Mouse (Mus musculus): ENCODE data around the gene Tns3. TPM values are rescaled to one million over a fixed set of nuclear protein-coding genes. Genes with fewer than 3 reads are reported as not detected.

Gene Tns3
- polyA plus RNA-seq, 1 experiment from 2014 or later: 45.3 TPM

GRCm38 (mm10) chr11:8453252-8453651 is 211.1 kb downstream of the Tns3 start:
- Histone ChIP-seq H3K4me2 (replicated peaks) (no peak overlapping the region), H3K27ac (no peak overlapping the region), H3K36me3 (peaks cover 72% of the 10 kb centered on the region), H3K4me1 (peaks cover 30% of the 10 kb centered on the region), H3K9me3 (no peaks in the 10 kb centered on the region), H3K9ac (no peak overlapping the region), H3K27me3 (no peaks in the 10 kb centered on the region), H3K4me3 (no peak overlapping the region)
- ATAC-seq (ENCODE audit: low FRiP score, low read depth): no peak
- WGBS: 91% methylated on average over 6 of the region's 6 CpGs

DNA sequence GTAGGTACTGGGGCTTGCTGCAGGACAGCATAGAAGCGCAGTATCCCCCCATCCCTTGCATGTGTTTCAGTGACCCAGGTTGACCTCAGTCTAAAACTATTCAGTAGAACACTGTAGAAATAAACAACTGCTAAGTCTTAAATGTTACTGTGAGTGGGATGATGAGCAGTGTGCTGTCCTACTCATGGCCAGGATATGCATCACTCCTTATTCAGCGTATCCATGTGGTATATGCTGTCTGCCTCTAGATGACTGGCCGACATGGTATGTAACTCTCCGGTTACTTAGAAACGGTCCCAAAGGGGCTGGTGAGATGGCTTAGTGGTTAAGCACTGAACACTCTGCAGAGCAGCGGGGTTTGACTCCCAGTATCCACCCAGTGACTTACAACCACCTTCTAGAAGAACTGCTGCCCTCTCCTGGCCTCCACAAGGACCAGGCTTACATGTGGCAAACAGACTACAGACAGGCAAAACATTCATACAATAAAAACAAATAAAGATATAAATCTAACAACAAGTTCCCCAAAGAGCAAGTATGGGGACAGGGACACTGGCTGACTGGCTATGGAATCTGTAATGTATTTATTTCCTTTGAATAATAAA is 212.6 kb downstream of the Tns3 start:
- H3K36me3 ChIP-seq: peaks cover 77% of the 10 kb centered on the region
- 85% methylated on average over 6 of the region's 6 CpGs for WGBS

GRCm38 (mm10) chr11:8450540-8450939 is 213.8 kb downstream of the Tns3 start:
- no peak for ATAC-seq (ENCODE audit: low FRiP score, low read depth)
- peaks cover 74% of the 10 kb centered on the region for H3K36me3 ChIP-seq
- H3K27me3 ChIP-seq: no peaks in the 10 kb centered on the region
- H3K9ac ChIP-seq: no peak overlapping the region
- H3K4me1 ChIP-seq: peaks cover 13% of the 10 kb centered on the region
- WGBS: 90% methylated on average over 4 of the region's 4 CpGs
- H3K27ac ChIP-seq: no peak overlapping the region
- no peaks in the 10 kb centered on the region for H3K9me3 ChIP-seq
- H3K4me2 ChIP-seq (replicated peaks): no peak overlapping the region
- no peak overlapping the region for H3K4me3 ChIP-seq

More for the DNA sequence above, 212.6 kb downstream of the Tns3 start:
- ATAC-seq (ENCODE audit: low FRiP score, low read depth): no peak
- Histone ChIP-seq H3K9me3 (no peaks in the 10 kb centered on the region), H3K4me3 (no peak overlapping the region), H3K27me3 (no peaks in the 10 kb centered on the region), H3K4me2 (replicated peaks) (no peak overlapping the region), H3K27ac (no peak overlapping the region), H3K9ac (no peak overlapping the region), H3K4me1 (peaks cover 14% of the 10 kb centered on the region)

GRCm38 (mm10) chr11:8445915-8446356 is 218.4 kb downstream of the Tns3 start:
- ATAC-seq (ENCODE audit: low FRiP score, low read depth): peak; percentile 43; the same call in 1 of the 2 replicates
- Histone ChIP-seq H3K27me3 (no peaks in the 10 kb centered on the region), H3K9ac (no peak overlapping the region), H3K4me1 (peaks cover 21% of the 10 kb centered on the region), H3K36me3 (peaks cover 87% of the 10 kb centered on the region), H3K27ac (peak overlapping the region; percentile 48; the same call in 1 of the 2 replicates), H3K4me2 (replicated peaks) (no peak overlapping the region), H3K9me3 (no peaks in the 10 kb centered on the region), H3K4me3 (no peak overlapping the region)
- WGBS: 37% methylated on average over 8 of the region's 8 CpGs

GRCm38 (mm10) chr11:8444759-8445422 is 219.4 kb downstream of the Tns3 start:
- peak overlapping the region; percentile 48; the same call in 1 of the 2 replicates for H3K27ac ChIP-seq
- 90% methylated on average over 13 of the region's 13 CpGs for WGBS
- H3K9me3 ChIP-seq: no peaks in the 10 kb centered on the region
- H3K9ac ChIP-seq: no peak overlapping the region
- H3K4me1 ChIP-seq: peaks cover 24% of the 10 kb centered on the region
- ATAC-seq (ENCODE audit: low FRiP score, low read depth): no peak
- peaks cover 86% of the 10 kb centered on the region for H3K36me3 ChIP-seq
- H3K4me2 ChIP-seq (replicated peaks): no peak overlapping the region
- no peaks in the 10 kb centered on the region for H3K27me3 ChIP-seq
- no peak overlapping the region for H3K4me3 ChIP-seq

DNA sequence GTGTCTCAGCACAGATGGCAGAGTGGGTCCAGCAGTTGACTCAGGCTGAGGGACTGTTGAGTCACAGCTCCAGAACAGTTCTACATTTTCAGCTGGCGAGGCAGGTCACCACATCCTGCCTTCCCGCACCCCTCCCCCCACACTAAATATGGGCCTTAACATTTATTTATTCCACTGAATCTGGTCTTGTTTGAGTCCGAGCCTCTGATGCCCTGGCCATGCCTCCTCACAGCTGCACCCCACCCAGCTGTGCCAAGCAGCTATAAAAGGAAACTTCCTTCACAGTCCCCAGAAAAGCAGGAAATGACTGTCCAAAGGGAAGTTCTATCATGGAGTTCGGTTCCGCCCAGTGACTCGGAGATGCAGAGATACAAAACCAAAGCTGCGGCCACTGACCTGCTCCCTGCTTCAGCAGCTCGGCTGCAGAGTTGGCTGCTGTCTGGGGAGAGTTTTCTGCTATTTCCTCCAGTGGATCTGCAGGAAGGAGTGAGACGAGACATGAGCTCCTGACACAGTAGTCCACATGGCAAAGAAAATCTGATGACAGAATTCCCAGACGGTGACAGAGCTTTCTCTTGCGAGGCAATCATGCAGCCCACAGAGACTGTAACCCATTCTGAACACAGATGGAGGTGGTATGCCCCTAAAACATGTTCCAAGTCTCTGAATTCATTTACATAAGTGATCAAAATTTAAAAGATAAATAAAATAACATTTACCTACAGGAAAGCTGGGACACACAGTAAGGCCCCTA is 220.6 kb downstream of the Tns3 start:
- Histone ChIP-seq H3K4me2 (replicated peaks) (no peak overlapping the region), H3K9me3 (no peaks in the 10 kb centered on the region), H3K36me3 (peaks cover 84% of the 10 kb centered on the region), H3K9ac (no peak overlapping the region), H3K27me3 (no peaks in the 10 kb centered on the region), H3K4me3 (no peak overlapping the region), H3K27ac (peak overlapping the region; percentile 10; the same call in 1 of the 2 replicates), H3K4me1 (peaks cover 34% of the 10 kb centered on the region)
- WGBS: 77% methylated on average over 11 of the region's 11 CpGs
- ATAC-seq (ENCODE audit: low FRiP score, low read depth): no peak

- Histone ChIP-seq H3K4me2 (replicated peaks) (no peak overlapping the region), H3K4me1 (peaks cover 34% of the 10 kb centered on the region), H3K9me3 (no peaks in the 10 kb centered on the region), H3K27me3 (no peaks in the 10 kb centered on the region), H3K9ac (no peak overlapping the region), H3K36me3 (peaks cover 89% of the 10 kb centered on the region), H3K4me3 (no peak overlapping the region), H3K27ac (peak overlapping the region; percentile 15; the same call in 1 of the 2 replicates)
- WGBS: 82% methylated on average over 2 of the region's 2 CpGs
- no peak for ATAC-seq (ENCODE audit: low FRiP score, low read depth)
Measured at GRCm38 (mm10) chr11:8440706-8441105, 223.6 kb downstream of the Tns3 start.

DNA sequence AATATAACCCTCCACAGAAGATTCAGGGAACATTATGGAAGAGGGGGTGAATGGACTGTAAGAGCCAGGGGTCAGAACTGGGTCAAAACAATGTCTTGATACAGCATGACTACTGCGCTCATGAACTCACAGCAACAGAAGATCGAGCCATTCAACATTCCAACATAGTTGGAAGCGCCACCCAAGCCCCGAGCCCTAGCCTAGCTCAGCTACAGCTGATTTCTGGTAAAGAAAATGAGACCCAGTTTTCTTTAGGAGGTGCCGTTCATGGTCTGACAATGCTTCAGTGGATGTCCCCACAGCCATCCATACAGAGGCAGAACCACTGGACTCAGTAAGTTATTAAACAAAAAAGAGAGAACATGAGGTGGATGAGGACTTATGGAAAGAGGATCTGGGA is 224.1 kb downstream of the Tns3 start:
- H3K36me3 ChIP-seq: peaks cover 89% of the 10 kb centered on the region
- peaks cover 29% of the 10 kb centered on the region for H3K4me1 ChIP-seq
- no peak overlapping the region for H3K4me3 ChIP-seq
- H3K9me3 ChIP-seq: no peaks in the 10 kb centered on the region
- 91% methylated on average over 5 of the region's 5 CpGs for WGBS
- H3K27ac ChIP-seq: no peak overlapping the region
- no peak for ATAC-seq (ENCODE audit: low FRiP score, low read depth)
- no peak overlapping the region for H3K4me2 ChIP-seq (replicated peaks)
- H3K27me3 ChIP-seq: no peaks in the 10 kb centered on the region
- no peak overlapping the region for H3K9ac ChIP-seq

- Histone ChIP-seq H3K27me3 (no peaks in the 10 kb centered on the region), H3K9ac (no peak overlapping the region), H3K36me3 (peaks cover 92% of the 10 kb centered on the region), H3K4me1 (peaks cover 28% of the 10 kb centered on the region), H3K9me3 (no peaks in the 10 kb centered on the region), H3K4me3 (no peak overlapping the region), H3K4me2 (replicated peaks) (no peak overlapping the region), H3K27ac (peak overlapping the region; percentile 56)
- WGBS: 68% methylated on average over 9 of the region's 9 CpGs
- no peak for ATAC-seq (ENCODE audit: low FRiP score, low read depth)
Measured at GRCm38 (mm10) chr11:8439035-8439434, 225.3 kb downstream of the Tns3 start.

GRCm38 (mm10) chr11:8438269-8438668 is 226.1 kb downstream of the Tns3 start:
- H3K9me3 ChIP-seq: no peaks in the 10 kb centered on the region
- no peak overlapping the region for H3K9ac ChIP-seq
- ATAC-seq (ENCODE audit: low FRiP score, low read depth): no peak
- H3K27ac ChIP-seq: peak overlapping the region; percentile 56
- no peaks in the 10 kb centered on the region for H3K27me3 ChIP-seq
- no peak overlapping the region for H3K4me3 ChIP-seq
- peaks cover 23% of the 10 kb centered on the region for H3K4me1 ChIP-seq
- whole genome bisulfite sequencing: 62% methylated on average over 4 of the region's 4 CpGs
- no peak overlapping the region for H3K4me2 ChIP-seq (replicated peaks)
- H3K36me3 ChIP-seq: peaks cover 92% of the 10 kb centered on the region

DNA sequence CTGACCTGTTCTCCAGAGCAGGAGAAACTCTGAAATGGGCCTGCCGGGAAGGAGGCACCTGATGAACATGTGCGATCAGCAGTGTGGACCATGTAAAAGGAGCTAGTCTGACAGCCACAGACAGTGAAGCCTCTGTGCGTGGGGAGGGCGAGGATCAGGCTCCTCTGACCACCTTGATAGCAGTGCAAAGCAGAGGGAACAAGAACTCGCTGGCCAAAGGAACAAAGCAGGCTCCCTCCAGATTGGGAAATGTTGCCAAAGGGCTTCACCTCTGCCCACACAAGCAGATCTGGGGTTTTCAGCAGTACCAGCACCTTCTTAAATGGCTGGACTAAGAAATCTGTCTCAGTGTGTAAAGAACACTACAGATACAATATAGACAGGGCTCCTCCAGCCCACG is 229.2 kb downstream of the Tns3 start:
- no peak for ATAC-seq (ENCODE audit: low FRiP score, low read depth)
- Histone ChIP-seq H3K4me2 (replicated peaks) (no peak overlapping the region), H3K9ac (no peak overlapping the region), H3K27ac (no peak overlapping the region), H3K9me3 (no peaks in the 10 kb centered on the region), H3K4me3 (no peak overlapping the region), H3K27me3 (no peaks in the 10 kb centered on the region), H3K36me3 (peaks cover 96% of the 10 kb centered on the region), H3K4me1 (peaks cover 20% of the 10 kb centered on the region)
- 94% methylated on average over 6 of the region's 6 CpGs for WGBS

GRCm38 (mm10) chr11:8434366-8434765 is 230.0 kb downstream of the Tns3 start:
- no peak overlapping the region for H3K4me2 ChIP-seq (replicated peaks)
- WGBS: 91% methylated on average over 6 of the region's 6 CpGs

More at GRCm38 (mm10) chr11:8434366-8434765, 230.0 kb downstream of the Tns3 start:
- no peak for ATAC-seq (ENCODE audit: low FRiP score, low read depth)
- Histone ChIP-seq H3K27ac (no peak overlapping the region), H3K4me1 (peaks cover 16% of the 10 kb centered on the region), H3K9ac (no peak overlapping the region), H3K9me3 (no peaks in the 10 kb centered on the region), H3K36me3 (peaks cover 98% of the 10 kb centered on the region), H3K27me3 (no peaks in the 10 kb centered on the region), H3K4me3 (no peak overlapping the region)
